Mouse (Mus musculus): ENCODE results near the gene Tgfbi. TPM values are rescaled to one million over a fixed set of nuclear protein-coding genes. Genes with fewer than 3 reads are reported as not detected.

The Tgfbi gene
- polyA plus RNA-seq, 1 experiment from 2014 or later = 101 TPM

DNA sequence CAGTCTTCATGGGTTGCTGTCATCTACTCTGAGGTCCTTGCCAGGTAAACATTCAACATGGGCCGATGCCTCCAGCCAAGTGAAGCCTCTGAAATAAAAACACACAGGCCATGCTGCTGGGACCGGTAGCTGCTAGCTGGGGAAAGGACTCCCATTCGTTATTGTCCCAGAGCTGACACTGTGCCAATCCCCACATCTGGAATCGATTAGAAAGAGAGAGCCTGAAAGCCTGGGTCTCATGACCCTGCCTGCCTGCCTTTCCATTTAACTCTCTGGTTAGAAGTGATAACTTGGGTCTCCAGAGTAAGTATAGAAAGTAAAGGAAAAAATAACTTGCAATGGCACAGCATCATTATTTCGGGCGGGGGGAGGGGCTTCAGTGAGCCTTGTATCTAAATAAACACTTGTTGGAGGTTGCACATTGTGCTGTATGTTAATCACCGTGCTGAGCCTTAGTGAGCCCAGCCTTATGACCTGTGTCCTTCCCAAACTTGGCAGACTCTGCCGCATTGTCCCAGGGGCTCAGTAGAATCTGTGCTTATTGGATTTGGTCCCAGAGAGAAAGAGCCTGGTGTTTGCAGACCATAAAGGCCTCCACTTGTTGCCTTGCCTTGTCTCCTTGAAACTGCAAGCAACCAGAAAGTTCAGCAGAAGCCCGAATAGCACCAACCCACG, 9.0 kb upstream of the Tgfbi start:
- WGBS = 51% methylated on average over 10 of the region's 10 CpGs
- Histone ChIP-seq H3K4me1 (replicated peaks; ENCODE audit: control insufficient read depth, insufficient read depth, low read length) (peaks cover 8% of the 10 kb centered on the region; the same call in 1 of the 2 replicates), H3K4me3 (ENCODE audit: low read depth, low read length) (no peak overlapping the region), H3K9me3 (ENCODE audit: control insufficient read depth) (no peaks in the 10 kb centered on the region), H3K36me3 (ENCODE audit: control insufficient read depth, insufficient read depth) (no peaks in the 10 kb centered on the region), H3K27me3 (replicated peaks; ENCODE audit: control insufficient read depth, insufficient read depth, low read length) (no peaks in the 10 kb centered on the region), H3K27ac (ENCODE audit: low read depth, low read length) (no peak overlapping the region), H3K9ac (ENCODE audit: low read depth, low read length) (no peak overlapping the region), H3K4me2 (replicated peaks; ENCODE audit: low read depth) (no peak overlapping the region)
- ATAC-seq = no peak
- TF ChIP-seq CTCF (IDR thresholded peaks at IDR 0.05; ENCODE audit: low read depth) = no peak

DNA sequence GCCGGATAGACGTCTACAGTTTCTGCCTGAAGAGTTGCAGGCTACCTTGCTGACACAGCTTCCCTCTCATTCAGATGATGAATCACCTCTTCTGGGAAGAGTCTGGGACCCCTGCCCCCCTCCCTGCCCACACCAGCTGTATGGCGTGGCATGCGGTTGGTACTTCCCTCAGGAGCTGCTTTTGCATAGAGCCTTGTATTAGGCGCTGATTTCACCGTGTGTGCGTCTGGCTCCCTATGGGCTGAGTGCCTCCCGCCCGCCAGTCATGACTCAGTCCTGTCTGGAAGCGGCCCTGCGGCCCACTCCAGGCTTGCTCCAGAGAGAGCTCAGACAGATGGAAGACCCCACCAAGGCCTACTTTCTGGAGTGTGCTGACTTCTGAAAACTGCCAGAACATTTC, 8.1 kb upstream of the Tgfbi start:
- Histone ChIP-seq H3K9me3 (ENCODE audit: control insufficient read depth) (no peaks in the 10 kb centered on the region), H3K4me3 (ENCODE audit: low read depth, low read length) (no peak overlapping the region), H3K36me3 (ENCODE audit: control insufficient read depth, insufficient read depth) (no peaks in the 10 kb centered on the region), H3K27ac (ENCODE audit: low read depth, low read length) (no peak overlapping the region), H3K4me2 (replicated peaks; ENCODE audit: low read depth) (no peak overlapping the region), H3K27me3 (replicated peaks; ENCODE audit: control insufficient read depth, insufficient read depth, low read length) (no peaks in the 10 kb centered on the region), H3K4me1 (replicated peaks; ENCODE audit: control insufficient read depth, insufficient read depth, low read length) (peaks cover 6% of the 10 kb centered on the region; the same call in 1 of the 2 replicates), H3K9ac (ENCODE audit: low read depth, low read length) (no peak overlapping the region)
- TF ChIP-seq CTCF (IDR thresholded peaks at IDR 0.05; ENCODE audit: low read depth) = no peak
- ATAC-seq = 0 out of 2 replicates have a peak, but pooled peaks have one; percentile 32
- WGBS = 60% methylated on average over 11 of the region's 11 CpGs

DNA sequence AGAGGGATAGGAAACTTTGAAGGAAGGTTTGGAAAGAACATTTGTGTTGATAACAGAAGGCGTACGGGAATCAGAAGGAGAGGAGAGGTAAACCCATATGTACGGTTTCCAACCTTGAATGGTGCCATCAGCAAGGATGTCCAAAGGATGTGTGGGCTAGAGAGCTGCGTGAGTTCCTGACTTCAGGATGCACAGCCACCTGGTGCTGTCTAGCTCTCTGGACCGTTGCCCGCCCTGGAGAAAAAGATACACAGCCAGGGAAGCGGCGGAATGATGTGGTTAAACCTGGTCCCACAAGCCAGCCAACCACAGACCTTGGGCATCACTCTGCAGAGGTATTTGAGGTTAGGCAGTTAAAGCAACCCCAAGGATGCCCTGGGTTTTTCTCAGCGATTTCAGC, 3.8 kb upstream of the Tgfbi start:
- Histone ChIP-seq H3K36me3 (ENCODE audit: control insufficient read depth, insufficient read depth) (no peaks in the 10 kb centered on the region), H3K27me3 (replicated peaks; ENCODE audit: control insufficient read depth, insufficient read depth, low read length) (no peaks in the 10 kb centered on the region), H3K9me3 (ENCODE audit: control insufficient read depth) (no peaks in the 10 kb centered on the region), H3K4me2 (replicated peaks; ENCODE audit: low read depth) (no peak overlapping the region), H3K9ac (ENCODE audit: low read depth, low read length) (no peak overlapping the region), H3K4me1 (replicated peaks; ENCODE audit: control insufficient read depth, insufficient read depth, low read length) (no peaks in the 10 kb centered on the region; the same call in 1 of the 2 replicates), H3K27ac (ENCODE audit: low read depth, low read length) (no peak overlapping the region), H3K4me3 (ENCODE audit: low read depth, low read length) (no peak overlapping the region)
- WGBS = 90% methylated on average over 9 of the region's 9 CpGs
- no peak for TF ChIP-seq CTCF (IDR thresholded peaks at IDR 0.05; ENCODE audit: low read depth)
- no peak for ATAC-seq

DNA sequence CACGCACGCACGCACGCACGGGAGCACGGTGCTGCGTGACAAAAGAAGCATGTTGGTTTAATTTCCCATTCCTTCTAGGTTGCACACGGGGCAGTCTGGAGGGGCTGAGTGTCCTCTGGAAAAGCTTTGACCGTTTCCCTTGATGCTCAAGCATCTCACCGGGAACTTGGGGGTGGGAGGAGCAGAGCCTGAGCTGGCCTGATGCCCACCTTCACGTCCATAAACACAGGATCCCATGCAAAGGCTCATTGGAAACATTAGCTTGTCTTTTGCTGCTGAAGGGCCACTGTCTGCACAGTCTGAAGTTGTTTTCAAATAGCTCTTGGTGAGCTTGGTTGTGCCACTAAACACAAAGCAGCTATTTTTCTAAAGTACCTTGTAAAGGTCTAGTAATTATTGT, 2.6 kb upstream of the Tgfbi start:
- peak overlapping the region; percentile 17; the same call in 1 of the 2 replicates for H3K27ac ChIP-seq (ENCODE audit: low read depth, low read length)
- WGBS = 73% methylated on average over 11 of the region's 11 CpGs
- no peaks in the 10 kb centered on the region; the same call in 1 of the 2 replicates for H3K4me1 ChIP-seq (replicated peaks; ENCODE audit: control insufficient read depth, insufficient read depth, low read length)
- no peak overlapping the region for H3K4me2 ChIP-seq (replicated peaks; ENCODE audit: low read depth)
- H3K27me3 ChIP-seq (replicated peaks; ENCODE audit: control insufficient read depth, insufficient read depth, low read length) = no peaks in the 10 kb centered on the region
- no peak for TF ChIP-seq CTCF (IDR thresholded peaks at IDR 0.05; ENCODE audit: low read depth)
- H3K4me3 ChIP-seq (ENCODE audit: low read depth, low read length) = no peak overlapping the region
- H3K36me3 ChIP-seq (ENCODE audit: control insufficient read depth, insufficient read depth) = no peaks in the 10 kb centered on the region
- ATAC-seq = no peak
- no peaks in the 10 kb centered on the region for H3K9me3 ChIP-seq (ENCODE audit: control insufficient read depth)
- H3K9ac ChIP-seq (ENCODE audit: low read depth, low read length) = no peak overlapping the region

DNA sequence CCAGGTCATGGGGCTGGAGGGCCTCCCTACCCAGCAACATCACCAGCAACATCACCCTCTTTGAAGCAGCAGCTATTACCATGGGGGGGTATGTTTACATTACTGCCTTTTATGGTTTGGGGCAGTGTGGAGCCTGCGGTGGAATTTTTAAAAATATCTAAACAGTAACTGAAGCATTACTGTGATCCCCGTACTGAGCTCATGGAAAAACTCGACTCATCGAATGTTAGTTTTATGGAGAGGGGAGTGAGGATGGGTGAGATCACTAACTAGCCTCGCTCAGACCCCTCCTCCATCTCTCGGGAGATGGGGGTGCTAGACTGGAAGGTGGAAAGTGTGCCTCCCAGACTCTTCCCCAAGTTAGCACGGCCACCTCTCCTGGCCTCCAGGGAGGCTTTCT, 2.1 kb upstream of the Tgfbi start:
- no peaks in the 10 kb centered on the region for H3K27me3 ChIP-seq (replicated peaks; ENCODE audit: control insufficient read depth, insufficient read depth, low read length)
- no peak overlapping the region for H3K9ac ChIP-seq (ENCODE audit: low read depth, low read length)
- H3K27ac ChIP-seq (ENCODE audit: low read depth, low read length) = peak overlapping the region; percentile 17; the same call in 1 of the 2 replicates
- peaks cover 5% of the 10 kb centered on the region; the same call in 1 of the 2 replicates for H3K4me1 ChIP-seq (replicated peaks; ENCODE audit: control insufficient read depth, insufficient read depth, low read length)
- H3K4me2 ChIP-seq (replicated peaks; ENCODE audit: low read depth) = no peak overlapping the region
- no peaks in the 10 kb centered on the region for H3K9me3 ChIP-seq (ENCODE audit: control insufficient read depth)
- WGBS = 17% methylated on average over 7 of the region's 7 CpGs
- ATAC-seq = no peak
- no peaks in the 10 kb centered on the region for H3K36me3 ChIP-seq (ENCODE audit: control insufficient read depth, insufficient read depth)
- H3K4me3 ChIP-seq (ENCODE audit: low read depth, low read length) = no peak overlapping the region
- no peak for TF ChIP-seq CTCF (IDR thresholded peaks at IDR 0.05; ENCODE audit: low read depth)

DNA sequence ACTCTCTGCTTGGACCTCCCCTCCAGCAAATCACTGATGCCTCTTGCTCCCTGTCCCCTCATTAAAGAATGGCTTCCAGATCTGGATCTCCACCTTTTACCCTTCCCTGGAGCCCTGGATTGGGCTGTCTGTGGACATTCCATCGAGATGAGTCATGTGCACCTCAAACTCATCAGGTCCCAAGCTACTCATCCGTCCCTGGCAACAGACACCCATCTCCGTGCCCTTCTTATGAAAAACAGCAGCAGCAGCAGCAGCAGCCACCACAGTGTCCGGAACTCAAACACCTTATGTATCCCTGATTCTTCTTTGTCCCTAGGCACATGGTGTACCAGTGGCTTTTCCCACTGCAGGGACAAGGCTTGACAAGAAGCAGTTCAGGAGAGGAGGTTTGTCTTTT, 1.5 kb upstream of the Tgfbi start:
- Histone ChIP-seq H3K4me3 (ENCODE audit: low read depth, low read length) (no peak overlapping the region), H3K27me3 (replicated peaks; ENCODE audit: control insufficient read depth, insufficient read depth, low read length) (no peaks in the 10 kb centered on the region), H3K36me3 (ENCODE audit: control insufficient read depth, insufficient read depth) (no peaks in the 10 kb centered on the region), H3K4me2 (replicated peaks; ENCODE audit: low read depth) (no peak overlapping the region), H3K9ac (ENCODE audit: low read depth, low read length) (no peak overlapping the region), H3K9me3 (ENCODE audit: control insufficient read depth) (no peaks in the 10 kb centered on the region), H3K27ac (ENCODE audit: low read depth, low read length) (peak overlapping the region; percentile 17; the same call in 1 of the 2 replicates), H3K4me1 (replicated peaks; ENCODE audit: control insufficient read depth, insufficient read depth, low read length) (peaks cover 6% of the 10 kb centered on the region; the same call in 1 of the 2 replicates)
- TF ChIP-seq CTCF (IDR thresholded peaks at IDR 0.05; ENCODE audit: low read depth) = no peak
- WGBS = 73% methylated on average over 4 of the region's 4 CpGs
- ATAC-seq = no peak
